Mouse (Mus musculus) small intestine, adult 2 months (tissue): ENCODE results near the gene Pam.

Experiments used
- CTCF ChIP-seq: fragments of 200-500 bp; IDR thresholded peaks from 2 replicates; pipeline ENCODE4 v1.5.1; 2012; ENCODE audit warnings: low read depth, mild to moderate bottlenecking, control low read depth, inconsistent platforms, low read length, moderate library complexity, mixed read lengths; ENCODE audit not compliant: insufficient replicate concordance, insufficient read length; ENCODE audit errors: extremely low read depth
- POLR2A ChIP-seq: fragments of 200-500 bp; IDR thresholded peaks from 2 replicates; pipeline ENCODE4 v1.6.1; 2012; ENCODE audit warnings: low read depth, mild to moderate bottlenecking, control low read depth, inconsistent platforms, low read length, moderate library complexity

DNA sequence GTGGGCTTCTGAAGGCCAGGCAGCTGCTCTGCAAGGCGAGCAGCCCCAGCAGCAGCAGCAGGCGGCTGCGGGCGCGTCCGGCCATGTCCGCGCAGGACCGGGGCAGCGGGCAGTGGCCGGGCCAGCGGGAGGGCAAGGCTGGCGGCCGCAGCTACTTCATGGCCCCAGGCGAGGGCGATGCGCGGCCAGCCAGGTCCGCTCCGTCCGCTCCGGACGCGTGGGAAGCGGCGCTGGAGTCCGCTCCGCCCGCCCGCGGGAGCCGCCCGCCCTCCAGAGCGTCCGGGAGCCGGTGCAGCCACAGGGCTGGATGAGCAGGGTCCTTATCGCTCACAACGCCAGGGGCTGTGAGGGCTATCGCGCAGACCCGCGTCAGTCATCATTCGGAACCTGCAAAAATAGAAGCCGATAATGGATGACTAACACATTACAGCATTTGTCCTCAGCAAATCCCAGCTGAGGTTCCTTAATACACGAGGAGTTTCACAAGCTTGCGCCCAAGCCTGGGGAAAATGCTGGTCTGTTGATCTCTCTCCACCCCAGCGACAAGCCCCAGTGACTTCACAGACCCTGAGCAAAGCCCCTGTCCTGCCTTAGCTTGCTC, 118.5 kb downstream of the Pam start:
- no peak for TF ChIP-seq CTCF
- TF ChIP-seq POLR2A, result no peak
